Mouse (Mus musculus) kidney, postnatal 10 days (tissue): ENCODE measurements around the gene Pou3f4.
A peak's percentile ranks its signal among the peaks of the same experiment; 100 is the strongest.
"Not testable (repeated sequence)": the region's sequence is repeated elsewhere in the genome, so short reads cannot be mapped to it uniquely, and the experiment has no call there.

Source experiments
- DNase-seq: peaks from one replicate; pipeline ENCODE4 v3.0.0; 2021; ENCODE audit warnings: mixed read lengths

The Pou3f4 gene

DNA sequence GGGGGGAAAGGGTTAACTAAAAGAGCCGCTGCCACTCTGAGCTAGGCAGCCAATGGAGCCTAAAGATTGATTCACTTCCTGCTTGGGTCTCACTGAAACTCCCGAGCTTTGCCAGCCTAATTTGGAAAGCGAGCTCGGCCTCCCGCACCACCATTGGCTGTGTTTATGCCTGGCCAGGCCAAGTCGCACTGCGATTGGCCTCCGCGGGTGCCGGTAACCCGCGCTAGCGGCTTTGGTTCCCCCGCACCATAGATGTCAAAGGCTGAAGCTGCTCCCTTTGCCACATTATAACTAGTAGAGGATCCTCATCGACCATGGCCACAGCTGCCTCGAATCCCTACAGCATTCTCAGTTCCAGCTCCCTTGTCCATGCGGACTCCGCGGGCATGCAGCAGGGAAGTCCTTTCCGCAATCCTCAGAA lies at the start of gene Pou3f4:
TSS of gene Pou3f4 (plus strand) at position 130 of the 421 bp plus-strand sequence.
- peak; percentile 46 for DNase-seq

DNA sequence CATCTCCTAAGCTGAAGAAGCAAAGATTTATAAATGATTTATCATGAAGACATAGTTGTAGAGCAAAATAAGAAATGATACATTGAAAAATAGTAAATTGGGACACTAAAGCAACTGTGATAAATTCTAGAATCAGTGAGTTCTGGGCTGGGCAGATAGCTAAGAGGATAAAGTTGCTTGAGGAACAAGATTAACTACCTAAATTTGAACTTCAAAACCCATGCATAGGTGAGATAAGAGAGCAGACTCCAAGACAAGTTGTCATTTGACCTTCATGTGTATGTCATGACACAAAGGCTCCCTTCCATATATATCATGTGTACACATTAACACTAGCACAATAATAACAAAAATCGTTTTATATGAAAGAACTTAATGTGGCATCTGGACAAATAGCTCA lies 48.1 kb upstream of the Pou3f4 start:
- DNase-seq: no peak

DNA sequence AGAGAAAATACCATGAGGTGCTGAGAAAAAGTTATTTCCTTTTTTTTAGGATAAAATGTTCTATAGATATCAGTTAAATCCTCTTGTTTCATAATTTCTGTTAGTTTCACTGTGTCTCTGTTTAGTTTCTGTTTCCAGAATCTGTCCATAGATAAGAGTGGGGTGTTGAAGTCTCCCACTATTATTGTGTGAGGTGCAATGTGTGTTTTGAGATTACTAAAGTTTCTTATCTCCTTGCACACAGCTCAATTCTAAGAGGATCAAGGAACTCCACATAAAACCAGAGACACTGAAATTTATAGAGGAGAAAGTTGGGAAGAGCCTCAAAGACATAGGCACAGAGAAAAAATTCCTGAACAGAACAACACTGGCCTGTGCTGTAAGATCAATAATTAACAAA lies 39.3 kb upstream of the Pou3f4 start:
- not testable (repeated sequence) for DNase-seq

DNA sequence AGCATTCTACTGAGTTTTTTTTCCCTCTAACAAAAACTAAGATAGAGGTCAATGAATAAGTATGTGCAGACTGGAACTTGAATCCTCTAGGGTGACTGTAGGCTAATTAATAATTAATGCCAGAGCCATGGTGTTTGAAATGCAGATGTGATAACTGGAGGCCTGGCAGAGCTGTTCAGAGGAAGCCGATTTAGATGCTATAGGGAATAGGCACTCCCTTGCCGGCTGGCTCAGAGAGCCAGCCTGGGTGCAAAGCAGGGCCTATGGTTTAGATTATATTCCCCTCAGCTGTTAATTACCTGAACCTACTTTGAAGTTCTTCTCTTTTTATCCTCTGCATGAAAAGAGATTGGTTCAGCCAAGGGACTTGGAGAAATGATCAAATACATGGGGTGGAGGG lies 11.6 kb upstream of the Pou3f4 start:
- no peak for DNase-seq

DNA sequence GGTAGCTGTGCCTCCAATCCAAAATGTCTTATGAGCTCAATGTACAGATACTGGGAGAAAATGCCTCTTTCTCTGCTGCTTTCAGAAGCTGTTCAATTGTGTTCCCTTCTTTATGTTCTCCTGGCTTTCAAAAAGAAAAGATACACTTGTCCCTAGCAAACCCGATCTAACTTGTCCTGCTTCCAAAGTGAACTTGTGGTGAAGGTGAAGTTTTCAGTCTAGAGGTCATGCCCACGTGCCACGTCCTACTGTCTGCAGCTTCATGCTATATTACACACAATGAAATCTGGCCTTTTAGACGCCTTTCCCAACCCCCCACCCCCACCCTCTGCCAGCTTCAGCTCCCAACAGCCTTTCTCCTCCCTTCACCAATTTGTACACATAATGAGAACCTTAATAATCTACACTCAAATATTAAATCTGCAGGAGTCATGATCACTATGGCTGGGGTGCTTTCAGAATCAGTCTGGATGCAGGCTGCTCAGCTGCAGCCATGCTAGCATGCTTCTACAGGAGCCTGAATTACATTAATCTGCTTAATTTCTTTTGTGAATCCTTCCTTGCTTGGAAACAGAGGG lies 4.0 kb upstream of the Pou3f4 start:
- no peak for DNase-seq

DNA sequence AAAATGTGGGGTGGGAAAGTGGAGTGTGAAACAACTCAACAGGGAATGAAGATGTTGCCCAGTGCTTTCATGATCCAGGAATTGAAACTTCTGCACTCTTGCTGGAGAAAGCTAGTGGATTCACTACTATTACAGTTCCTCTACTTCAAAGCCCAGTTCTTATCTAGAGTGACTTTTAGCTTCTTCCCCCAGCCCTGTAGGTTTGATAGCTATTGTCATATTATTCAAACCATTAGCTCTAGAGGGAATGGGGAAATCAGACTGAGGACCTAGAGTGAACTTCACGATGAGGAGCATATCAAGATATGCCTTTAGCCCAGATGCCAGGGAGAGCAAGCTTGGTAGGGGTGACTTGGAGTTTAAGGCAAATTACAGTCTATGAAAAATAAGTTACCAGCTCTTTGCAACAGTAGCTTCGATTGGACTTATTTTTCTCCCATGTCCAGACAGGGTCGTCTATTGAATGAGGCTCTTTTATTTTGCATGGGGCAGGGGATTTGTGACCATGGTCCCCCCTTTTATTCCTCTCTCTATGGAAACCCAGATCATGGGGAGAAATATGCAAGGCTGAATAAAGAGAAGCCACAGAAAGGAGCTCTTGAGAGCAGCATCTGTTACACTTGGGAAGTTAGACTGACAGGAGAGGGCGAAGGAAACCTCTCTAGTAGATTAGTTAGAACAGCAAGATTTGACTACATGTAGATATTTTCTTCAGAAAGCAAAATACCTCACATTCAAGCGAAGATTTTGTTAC lies 3.1 kb upstream of the Pou3f4 start:
- DNase-seq: no peak

DNA sequence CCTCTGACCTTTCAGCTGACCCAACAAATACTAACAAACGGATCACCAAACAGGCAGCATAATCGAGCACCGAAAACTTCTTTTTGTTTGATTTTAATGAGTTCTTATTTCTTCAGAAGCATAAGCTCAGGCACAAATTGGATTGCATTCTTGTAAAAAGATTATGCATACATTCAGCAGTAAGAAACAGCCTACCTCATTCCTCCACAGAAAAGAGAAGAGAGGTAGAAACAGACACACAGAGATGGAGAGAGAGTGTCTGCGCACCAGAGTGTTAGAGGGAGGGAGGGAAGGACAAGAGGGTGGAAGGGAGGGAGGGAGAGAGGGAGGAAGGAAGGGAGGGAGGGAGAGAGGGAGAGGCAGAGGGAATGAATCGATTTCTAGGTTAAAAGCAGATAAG lies 2.0 kb upstream of the Pou3f4 start:
- no peak for DNase-seq

DNA sequence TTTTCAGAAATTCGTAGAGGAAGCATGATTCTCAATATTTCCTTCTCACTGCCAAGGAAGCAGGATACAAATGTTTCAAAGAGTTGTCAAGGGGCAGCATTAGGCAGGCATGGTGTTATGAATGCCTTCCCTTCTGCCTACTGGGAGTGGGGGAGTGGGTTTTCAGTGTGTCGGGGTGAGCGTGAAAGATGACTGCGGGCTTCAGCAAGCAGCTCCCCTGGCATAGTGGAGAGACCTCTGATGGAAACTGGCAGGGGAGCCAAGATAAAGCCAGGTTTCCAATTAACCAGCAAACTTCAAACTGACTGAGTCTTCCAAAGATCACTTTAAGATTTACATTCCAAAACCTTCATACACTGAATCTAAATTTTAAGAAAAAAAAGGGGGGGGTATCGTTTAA lies 679 bp upstream of the Pou3f4 start:
- DNase-seq: no peak

DNA sequence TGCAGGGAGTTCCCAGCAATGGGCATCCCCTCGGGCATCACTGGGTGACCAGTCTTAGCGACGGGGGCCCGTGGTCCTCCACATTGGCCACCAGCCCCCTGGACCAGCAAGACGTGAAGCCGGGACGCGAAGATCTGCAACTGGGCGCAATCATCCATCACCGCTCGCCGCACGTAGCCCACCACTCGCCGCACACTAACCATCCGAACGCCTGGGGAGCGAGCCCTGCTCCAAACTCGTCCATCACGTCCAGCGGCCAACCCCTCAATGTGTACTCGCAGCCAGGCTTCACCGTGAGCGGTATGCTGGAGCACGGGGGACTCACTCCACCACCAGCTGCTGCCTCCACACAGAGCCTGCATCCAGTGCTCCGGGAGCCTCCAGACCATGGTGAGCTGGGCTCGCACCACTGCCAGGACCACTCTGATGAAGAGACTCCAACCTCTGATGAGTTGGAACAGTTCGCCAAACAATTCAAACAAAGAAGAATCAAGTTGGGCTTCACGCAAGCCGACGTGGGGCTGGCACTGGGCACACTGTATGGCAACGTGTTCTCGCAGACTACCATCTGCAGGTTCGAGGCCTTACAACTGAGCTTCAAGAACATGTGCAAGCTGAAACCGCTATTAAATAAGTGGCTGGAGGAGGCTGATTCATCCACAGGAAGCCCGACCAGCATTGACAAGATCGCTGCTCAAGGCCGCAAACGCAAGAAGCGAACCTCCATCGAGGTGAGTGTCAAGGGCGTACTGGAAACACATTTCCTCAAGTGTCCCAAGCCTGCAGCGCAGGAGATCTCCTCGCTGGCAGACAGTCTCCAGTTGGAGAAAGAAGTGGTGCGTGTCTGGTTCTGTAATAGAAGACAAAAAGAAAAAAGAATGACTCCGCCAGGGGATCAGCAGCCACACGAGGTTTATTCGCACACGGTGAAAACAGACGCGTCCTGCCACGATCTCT lies 790 bp downstream of the Pou3f4 start:
- DNase-seq: no peak

DNA sequence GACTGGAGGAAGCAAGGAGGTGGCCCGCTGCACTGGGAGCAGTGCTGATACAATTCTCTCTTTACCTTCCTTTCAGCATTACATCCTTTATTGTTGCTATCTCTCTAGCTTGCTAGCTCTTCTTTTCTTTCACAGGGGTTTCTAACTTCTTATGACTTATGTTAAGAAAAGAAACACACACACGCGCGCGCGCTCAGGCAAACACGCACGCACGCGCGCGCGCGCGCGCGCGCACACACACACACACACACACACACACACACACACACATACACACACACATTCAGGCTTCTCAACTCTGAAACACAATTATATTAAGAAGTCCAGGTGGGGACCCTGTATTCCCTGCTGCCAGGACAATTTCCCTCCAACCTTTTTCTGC lies 1.5 kb downstream of the Pou3f4 start:
- DNase-seq: no peak

DNA sequence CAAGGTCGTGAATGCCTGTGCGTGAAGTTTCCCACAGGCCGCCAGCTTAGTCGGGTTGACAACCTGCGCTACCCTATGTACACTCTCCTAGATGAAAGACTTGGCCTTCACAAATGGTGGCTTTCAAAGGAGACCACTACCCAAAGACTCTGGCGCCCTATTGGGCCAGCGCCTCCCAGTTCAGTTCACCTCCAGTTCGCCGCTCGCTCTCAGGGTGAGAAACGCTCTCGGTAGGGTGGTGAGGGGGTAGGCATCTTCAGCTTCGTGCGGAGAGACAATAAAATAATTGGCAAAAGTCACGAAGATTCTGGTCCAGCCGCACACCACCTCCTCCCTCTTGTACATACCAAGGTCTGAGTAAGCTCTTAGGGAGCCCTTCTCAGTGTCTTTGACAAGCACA lies 2.5 kb downstream of the Pou3f4 start:
- no peak for DNase-seq

DNA sequence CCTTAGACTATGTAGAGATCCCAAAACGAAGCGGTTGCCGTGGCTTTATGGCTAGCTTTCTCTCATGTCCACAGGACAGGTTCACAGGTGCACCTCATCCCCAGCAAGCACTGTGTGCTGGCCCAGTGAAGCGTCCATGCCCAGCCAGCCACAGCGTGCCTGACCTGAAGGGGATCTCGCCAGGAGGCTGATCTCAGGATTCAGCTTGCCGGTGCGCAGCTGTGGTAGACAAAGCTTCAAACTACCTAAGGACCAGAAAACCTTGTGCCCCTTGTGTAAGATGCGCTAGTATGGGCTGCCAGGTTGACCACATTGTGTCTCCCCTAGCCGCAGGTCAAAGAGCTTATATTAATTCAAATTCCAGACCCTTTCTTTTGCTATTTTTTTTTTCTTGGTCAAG lies 3.1 kb downstream of the Pou3f4 start:
- no peak for DNase-seq

DNA sequence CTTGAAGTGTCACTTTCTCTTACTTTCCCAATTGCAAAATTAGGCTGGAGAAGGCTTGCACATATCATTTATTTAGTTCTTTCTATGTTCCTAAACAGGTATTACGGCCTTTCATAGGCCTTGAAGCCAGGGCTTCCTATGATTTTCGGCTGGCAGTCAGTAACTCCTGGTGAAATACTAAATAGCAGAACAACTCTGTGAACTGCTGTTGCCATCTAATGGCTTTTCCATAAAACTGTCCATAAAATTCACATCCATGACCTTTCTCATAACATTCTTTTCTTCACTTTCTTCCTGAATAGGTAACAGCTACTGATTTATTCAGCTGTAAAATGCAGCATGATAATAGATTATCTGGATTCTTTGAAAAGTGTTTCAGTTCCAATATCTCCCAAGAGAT lies 23.4 kb downstream of the Pou3f4 start:
- no peak for DNase-seq

DNA sequence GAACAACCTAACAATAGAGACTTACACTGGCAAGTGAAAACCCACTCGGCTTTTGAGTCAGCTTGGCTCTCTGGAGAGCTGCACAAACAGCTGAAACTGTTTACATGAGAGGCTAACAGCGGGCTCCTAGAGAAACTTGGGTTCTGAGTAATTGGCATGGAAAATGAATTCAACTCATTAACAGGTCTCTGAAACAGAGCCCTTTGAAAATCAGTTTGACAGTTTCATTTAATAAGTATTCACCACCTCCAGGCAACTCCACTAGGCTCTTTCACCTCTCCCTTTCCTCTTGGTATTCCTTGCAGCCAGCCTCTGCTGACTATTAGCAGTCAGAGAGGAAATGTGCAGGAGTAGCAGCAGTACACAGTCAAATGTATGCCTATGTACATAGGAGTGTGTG lies 37.2 kb downstream of the Pou3f4 start:
- no peak for DNase-seq
